Mouse (Mus musculus) urinary bladder, postnatal 36 days (tissue): ENCODE data around the gene Hnrnpl.
A peak's percentile ranks its signal among the peaks of the same experiment; 100 is the strongest.

Source experiments
- DNase-seq, 2 experiments: peaks; one replicate each; pipeline ENCODE4 v3.0.0; 2022; ENCODE audit warnings: low spot score in 2 of 2, mixed read lengths in 1 of 2

The Hnrnpl gene

GRCm38 (mm10) chr7:28790066-28790806 lies 18.1 kb upstream of the Hnrnpl start:
- DNase-seq, result no peak

GRCm38 (mm10) chr7:28791706-28792105 lies 16.6 kb upstream of the Hnrnpl start:
- no peak for DNase-seq

DNA sequence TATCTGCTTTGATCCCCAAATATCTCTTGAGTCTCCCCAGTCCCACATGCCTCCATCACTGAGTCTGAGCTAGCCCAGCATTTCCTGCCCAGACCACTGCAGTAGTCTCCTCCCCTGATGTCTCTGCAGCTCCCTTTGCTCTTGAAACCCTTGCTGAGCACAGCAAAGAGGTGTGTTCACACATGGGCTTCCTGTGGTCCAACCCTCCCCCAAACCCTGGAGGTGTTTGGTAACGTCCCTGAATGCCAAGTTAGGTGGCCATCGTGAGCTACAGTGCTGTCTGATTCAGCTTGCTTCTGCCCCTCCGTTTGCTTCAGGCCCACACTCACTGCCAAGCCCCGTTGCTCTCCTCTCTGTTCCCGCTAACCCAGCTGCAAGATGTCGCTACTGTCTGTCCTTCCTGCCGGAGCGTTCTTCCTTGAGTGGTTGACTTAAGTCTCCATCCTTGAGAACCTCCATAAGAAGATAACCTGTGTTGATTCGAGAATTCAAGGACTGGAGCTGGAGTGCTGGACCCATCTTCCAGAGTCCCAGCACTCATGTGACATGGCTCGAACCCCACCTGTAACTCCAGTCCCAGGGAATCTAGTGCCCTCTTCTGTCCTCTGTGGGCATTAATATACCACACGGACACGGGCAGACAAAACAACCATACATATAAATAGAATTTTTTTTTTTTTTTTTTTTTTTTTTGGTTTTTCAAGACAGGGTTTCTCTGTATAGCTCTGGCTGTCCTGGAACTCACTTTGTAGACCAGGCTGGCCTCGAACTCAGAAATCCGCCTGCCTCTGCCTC lies 15.8 kb upstream of the Hnrnpl start:
- no peak for DNase-seq

- no peak for DNase-seq
Observed at GRCm38 (mm10) chr7:28793834-28794233, 14.5 kb upstream of the Hnrnpl start.

GRCm38 (mm10) chr7:28794496-28794895 lies 13.8 kb upstream of the Hnrnpl start:
- DNase-seq, result no peak

DNA sequence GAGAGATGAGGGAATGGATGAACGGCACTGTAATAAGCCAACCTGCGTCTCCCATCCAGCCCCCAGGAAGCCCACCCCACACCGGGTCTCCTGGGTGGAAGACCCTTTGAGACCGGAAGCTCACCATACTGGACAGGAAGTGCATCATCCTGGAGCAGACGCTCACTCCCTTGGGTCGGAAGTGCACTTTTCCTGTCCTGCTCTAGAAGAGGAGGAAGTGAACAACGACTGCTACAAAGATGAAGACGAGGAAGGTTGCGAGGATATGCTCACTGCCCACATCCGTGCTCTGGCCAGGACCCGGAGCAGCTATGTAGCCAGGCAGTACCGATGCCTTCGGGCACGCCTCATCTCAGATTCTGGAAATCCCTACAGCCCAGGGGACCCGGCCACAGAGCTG lies 12.5 kb upstream of the Hnrnpl start:
- DNase-seq, result no peak

GRCm38 (mm10) chr7:28796562-28796975 lies 11.8 kb upstream of the Hnrnpl start:
- peak; percentile 68 to 87 for DNase-seq

DNA sequence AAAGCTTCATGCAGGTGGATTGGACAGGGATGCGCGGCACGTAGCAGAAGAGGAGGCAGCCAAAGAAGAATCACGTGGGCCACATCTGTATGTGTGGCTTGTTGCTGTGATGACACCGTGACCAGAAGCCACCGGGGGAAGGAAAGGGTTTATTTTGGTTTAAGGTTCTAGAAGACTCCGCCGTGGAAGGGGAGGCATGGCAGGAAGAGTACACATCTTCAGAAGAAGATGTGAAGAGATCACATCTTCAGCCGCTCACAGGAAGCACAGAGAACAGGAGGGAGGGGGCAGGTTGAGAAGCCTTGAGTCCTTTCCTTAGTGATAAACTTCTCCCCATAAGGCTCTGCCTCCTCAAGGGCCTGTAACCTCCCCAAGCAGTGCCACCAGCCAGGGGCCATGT lies 8.3 kb upstream of the Hnrnpl start:
- DNase-seq, result no peak

- DNase-seq, result no peak
Observed at GRCm38 (mm10) chr7:28801451-28801850, 6.9 kb upstream of the Hnrnpl start.

- peak; percentile 75 to 82 for DNase-seq
Observed at GRCm38 (mm10) chr7:28801901-28802670, 6.3 kb upstream of the Hnrnpl start.

DNA sequence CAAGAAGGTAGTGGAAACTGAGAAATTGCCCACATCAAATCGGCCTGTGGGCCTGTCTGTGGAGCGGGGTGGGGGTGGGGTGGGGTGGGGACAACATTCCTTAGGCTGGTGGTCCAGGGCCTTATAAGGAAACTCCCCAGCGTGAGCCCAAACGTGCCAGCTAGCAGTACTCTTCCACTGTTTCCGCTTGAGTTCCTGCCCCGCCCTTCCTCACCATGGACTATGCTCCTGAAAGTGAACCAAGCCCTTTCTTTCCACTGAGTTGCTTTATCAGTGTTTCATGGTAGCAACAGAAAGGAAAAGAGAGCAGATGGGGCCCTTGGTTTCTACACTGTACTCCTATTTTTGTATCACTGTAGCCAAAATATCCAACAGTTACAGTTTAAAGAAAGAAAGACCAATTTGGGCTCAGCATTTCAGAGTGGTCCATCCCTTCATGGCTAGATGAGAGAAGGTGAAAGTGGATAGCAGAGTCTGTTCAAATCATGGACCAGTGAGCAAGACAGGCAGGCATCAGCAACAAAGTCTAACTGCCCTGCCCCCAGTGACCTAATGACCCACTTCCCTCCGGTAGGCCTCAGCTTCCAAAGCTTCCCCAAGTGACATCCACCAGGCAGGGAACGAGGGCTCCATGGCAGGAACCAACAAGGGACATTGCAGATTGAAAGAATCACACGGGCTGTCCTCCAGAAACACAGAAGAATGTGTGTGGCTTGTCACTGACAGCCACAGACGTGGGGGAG lies 5.3 kb upstream of the Hnrnpl start:
- DNase-seq, result no peak

DNA sequence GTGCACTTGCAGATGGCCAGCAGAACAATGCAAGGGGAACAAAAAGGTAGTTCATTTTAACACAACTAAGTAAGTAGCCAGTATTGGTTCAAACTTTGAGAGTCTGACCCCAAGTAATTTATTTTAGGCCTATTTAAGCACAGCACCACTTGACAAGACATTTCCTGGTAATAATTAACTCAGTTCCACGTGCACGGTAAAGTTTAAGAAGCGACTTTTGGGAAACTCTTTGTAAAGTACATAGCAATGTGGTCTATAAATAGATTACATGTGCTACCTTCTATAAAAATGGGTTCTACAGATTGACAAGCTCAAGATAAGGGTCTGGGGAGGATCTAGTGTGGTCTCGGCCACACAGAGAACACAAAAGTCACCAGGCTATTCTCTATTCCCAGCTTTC lies 4.6 kb upstream of the Hnrnpl start:
- no peak for DNase-seq

DNA sequence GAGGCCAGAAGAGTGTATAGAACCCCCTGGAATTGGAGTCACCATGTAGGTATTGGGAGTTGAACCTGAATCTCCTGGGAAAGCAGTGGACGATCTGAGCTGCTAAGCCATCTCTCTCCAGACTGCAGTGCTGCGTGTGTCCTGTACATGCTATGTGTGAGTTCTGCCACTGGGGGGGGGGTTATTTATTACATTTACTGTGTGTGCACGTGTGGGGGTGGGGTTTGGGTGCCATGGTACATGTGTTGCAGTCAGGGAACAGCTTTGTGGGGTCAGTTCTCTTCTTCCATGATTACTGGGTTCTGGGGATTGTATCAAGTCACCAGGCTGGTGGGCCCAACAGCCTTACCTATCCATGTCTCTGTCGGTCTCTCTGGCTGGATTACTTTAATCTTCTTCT lies 1.5 kb upstream of the Hnrnpl start:
- DNase-seq, result no peak

- DNase-seq, result peak in 1 of 2 experiments; percentile 47
Observed at GRCm38 (mm10) chr7:28807641-28808220, 610 bp upstream of the Hnrnpl start.

- DNase-seq, result peak; percentile 95
Observed at GRCm38 (mm10) chr7:28808957-28809393, 634 bp downstream of the Hnrnpl start.

GRCm38 (mm10) chr7:28809401-28810089 lies 1.2 kb downstream of the Hnrnpl start:
- DNase-seq, result peak; percentile 47 to 53

DNA sequence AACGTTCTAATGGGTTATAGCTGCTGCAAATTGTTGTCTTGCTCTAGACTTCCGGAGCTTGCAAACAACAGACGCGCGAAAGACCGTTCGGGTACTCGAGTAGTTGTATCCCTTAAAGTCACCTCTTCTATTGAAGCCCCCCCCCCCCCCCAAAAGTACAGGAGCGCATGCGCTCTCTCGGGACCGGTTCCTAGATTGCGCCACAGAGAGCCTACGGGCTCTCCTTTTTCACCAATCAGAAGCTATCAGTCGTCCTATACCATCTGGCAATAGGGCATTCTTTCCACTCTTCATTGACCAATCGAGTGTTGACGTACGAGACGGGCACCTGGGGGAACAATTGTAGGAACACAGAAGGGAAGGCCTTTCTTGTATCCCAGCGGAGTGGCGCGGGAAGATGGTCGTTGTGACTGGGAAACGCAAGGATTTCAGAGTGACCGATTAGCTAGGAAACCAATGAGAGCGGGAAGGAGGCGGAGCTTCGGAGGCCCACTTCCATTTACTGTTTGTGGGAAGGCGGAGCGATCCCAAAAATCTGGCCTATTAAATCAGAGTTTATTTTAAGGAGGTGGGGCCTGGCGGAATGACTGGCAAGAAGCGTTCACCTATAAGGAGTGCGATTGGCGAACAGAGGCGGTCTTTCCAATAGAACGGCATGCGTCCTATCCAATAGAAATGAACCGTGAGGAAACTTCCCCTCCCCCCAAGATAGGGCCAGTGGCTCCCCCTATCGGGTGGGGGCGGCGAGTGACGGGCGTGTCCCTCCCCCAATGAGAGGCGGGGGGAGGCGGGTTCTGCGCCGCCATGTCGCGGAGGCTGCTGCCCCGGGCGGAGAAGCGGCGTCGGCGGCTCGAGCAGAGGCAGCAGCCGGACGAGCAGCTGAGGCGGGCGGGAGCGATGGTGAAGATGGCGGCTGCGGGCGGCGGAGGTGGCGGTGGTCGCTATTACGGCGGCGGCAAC lies 2.0 kb downstream of the Hnrnpl start:
- DNase-seq, result peak; percentile 96

DNA sequence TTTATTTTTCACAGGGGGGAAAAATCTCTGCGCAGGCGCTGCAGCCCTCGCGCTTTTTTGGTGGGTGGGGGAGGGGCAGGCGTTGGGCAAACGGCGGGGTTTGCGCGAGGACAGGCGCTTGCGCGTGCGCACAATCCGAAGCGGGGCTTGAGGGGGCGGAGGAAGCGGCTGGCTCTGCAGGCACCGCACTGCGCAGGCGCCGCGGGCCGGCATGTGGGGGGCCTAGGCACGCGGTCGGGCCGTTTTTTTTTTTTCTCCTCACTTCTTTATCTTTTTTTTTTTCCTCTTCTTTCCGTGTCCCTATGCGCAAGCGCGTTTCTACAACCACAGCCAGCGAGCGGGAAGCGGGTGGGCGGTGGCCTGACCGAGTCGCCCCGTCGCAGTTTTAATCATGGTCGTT lies 2.9 kb downstream of the Hnrnpl start:
- peak; percentile 76 to 92 for DNase-seq

- no peak for DNase-seq
Observed at GRCm38 (mm10) chr7:28811640-28812275, 3.4 kb downstream of the Hnrnpl start.
